Mouse (Mus musculus): Measurements from ENCODE around the gene Gm21852. TPM values are rescaled to one million over a fixed set of nuclear protein-coding genes. Genes with fewer than 3 reads are reported as not detected.

Gm21852 gene
- not detected for polyA plus RNA-seq (2017; shearing (Covaris generic))

GRCm38 (mm10) chrY:40651896-40652295 lies at the start of gene Gm21852:
TSS of gene Gm21852 (minus strand) at chrY:40651996.

Other genes starting within 250 kb of the Gm21852 start
- not detected for gene Gm21797, start 123.8 kb upstream of the Gm21852 start, polyA plus RNA-seq (2017; shearing (Covaris generic))
- not detected for gene Gm20795, start 152.9 kb upstream of the Gm21852 start, polyA plus RNA-seq (2017; shearing (Covaris generic))